Mouse (Mus musculus): Measurements from ENCODE around the gene Hcfc2.
A peak's percentile ranks its signal among the peaks of the same experiment; 100 is the strongest.

The Hcfc2 gene

GRCm38 (mm10) chr10:82741876-82742275 is 45.9 kb downstream of the Hcfc2 start:
- no peak for DNase-seq

GRCm38 (mm10) chr10:82742578-82742977 is 46.6 kb downstream of the Hcfc2 start:
- DNase-seq: no peak

GRCm38 (mm10) chr10:82744296-82744695 is 48.3 kb downstream of the Hcfc2 start:
- no peak for DNase-seq

- no peak for DNase-seq
These were observed 49.3 kb downstream of the Hcfc2 start for GRCm38 (mm10) chr10:82745301-82745700.

- no peak for DNase-seq
These were observed 51.3 kb downstream of the Hcfc2 start for GRCm38 (mm10) chr10:82746988-82747850.

GRCm38 (mm10) chr10:82750778-82751177 is 54.8 kb downstream of the Hcfc2 start:
- DNase-seq: no peak

GRCm38 (mm10) chr10:82752921-82753320 is 57.0 kb downstream of the Hcfc2 start:
- no peak for DNase-seq

GRCm38 (mm10) chr10:82754642-82755041 is 58.7 kb downstream of the Hcfc2 start:
- no peak for DNase-seq

- DNase-seq: peak; percentile 28
These were observed 59.4 kb downstream of the Hcfc2 start for GRCm38 (mm10) chr10:82755213-82755890.

GRCm38 (mm10) chr10:82756466-82756865 is 60.5 kb downstream of the Hcfc2 start:
- no peak for DNase-seq

- no peak for DNase-seq
These were observed 61.4 kb downstream of the Hcfc2 start for GRCm38 (mm10) chr10:82757341-82757740.

GRCm38 (mm10) chr10:82758368-82758767 is 62.4 kb downstream of the Hcfc2 start:
- no peak for DNase-seq

GRCm38 (mm10) chr10:82758878-82759277 is 62.9 kb downstream of the Hcfc2 start:
- DNase-seq: no peak

- no peak for DNase-seq
These were observed 63.7 kb downstream of the Hcfc2 start for GRCm38 (mm10) chr10:82759706-82760105.

- DNase-seq: peak; percentile 65
These were observed 65.3 kb downstream of the Hcfc2 start for GRCm38 (mm10) chr10:82761037-82761811.

GRCm38 (mm10) chr10:82762756-82763681 is 67.1 kb downstream of the Hcfc2 start:
- peak; percentile 53 for DNase-seq

GRCm38 (mm10) chr10:82763840-82764631 is 68.1 kb downstream of the Hcfc2 start, which contains the start of gene Nfyb:
Nfyb (minus strand) TSS chr10:82764144.
- peak; percentile 98 for DNase-seq

GRCm38 (mm10) chr10:82768901-82769300 is 72.9 kb downstream of the Hcfc2 start:
- no peak for DNase-seq

GRCm38 (mm10) chr10:82770713-82771112 is 74.8 kb downstream of the Hcfc2 start:
- DNase-seq: no peak

- no peak for DNase-seq
These were observed 75.7 kb downstream of the Hcfc2 start for GRCm38 (mm10) chr10:82771595-82772170.

GRCm38 (mm10) chr10:82774841-82775240 is 78.9 kb downstream of the Hcfc2 start:
- no peak for DNase-seq

Data from cerebellum, adult 9-10 months (tissue).